Mouse (Mus musculus) E14TG2a.4 (cell line): ENCODE data around the gene Pde4c.

Experiments
- CTCF ChIP-seq: conservative IDR thresholded peaks from 2 replicates; pipeline ENCODE4 v1.5.1; 2014; ENCODE audit warnings: low read length
- NANOG ChIP-seq: IDR thresholded peaks from 2 replicates; pipeline ENCODE4 v1.6.1; 2014; ENCODE audit warnings: borderline replicate concordance, low read length, mixed read lengths
- POU5F1 ChIP-seq: IDR thresholded peaks from 2 replicates; pipeline ENCODE4 v1.6.1; 2014; ENCODE audit warnings: low read length, borderline replicate concordance

DNA sequence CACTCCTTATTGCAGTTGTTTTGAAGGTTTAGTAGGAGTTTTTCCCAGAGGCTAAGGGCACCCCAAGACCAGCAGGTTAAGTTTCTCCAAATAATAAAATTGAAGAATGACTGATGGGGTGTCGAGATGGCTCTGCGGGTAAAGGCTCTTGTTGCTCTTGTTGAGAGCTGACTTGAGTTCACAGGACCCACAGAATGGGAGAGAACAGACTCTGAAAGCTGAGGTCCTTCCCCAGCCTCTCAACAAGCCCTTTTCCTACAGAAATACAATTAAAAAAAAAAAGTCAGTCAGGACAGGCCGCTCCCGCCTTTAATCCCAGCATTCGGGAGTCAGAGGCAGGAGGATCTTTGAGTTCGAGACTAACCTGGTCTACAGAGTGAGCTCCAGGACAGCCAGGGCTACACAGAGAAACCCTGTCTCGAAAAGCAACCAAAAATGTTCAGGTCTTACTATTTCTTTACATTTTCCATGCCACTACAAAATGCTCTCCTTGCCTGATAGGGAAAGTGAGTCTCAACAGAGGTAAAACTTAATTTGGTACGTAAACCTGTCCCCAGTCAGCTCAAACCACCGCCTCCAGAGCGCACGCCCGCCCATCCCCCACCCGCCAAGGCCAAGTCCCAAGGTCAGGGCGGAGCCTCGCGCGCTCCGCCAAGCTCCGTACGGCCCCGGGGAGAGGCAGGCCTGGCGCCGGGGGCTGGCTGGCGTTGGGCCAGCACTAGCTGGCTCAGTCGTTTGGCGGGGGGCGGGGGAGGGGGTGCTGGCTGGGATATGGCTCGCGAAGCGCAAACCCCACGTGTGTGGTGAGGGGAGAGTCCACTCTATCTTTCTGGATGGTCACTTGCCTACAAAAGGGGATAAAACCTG is 27.3 kb upstream of the Pde4c start:
- no peak for TF ChIP-seq CTCF
- no peak for TF ChIP-seq NANOG
- TF ChIP-seq POU5F1: no peak
